Mouse (Mus musculus) kidney, embryonic 14.5 days (tissue): ENCODE results near the gene H2-K1. TPM values are rescaled to one million over a fixed set of nuclear protein-coding genes. Genes with fewer than 3 reads are reported as not detected.
A peak's percentile ranks its signal among the peaks of the same experiment; 100 is the strongest.
"Not testable (repeated sequence)": the region's sequence is repeated elsewhere in the genome, so short reads cannot be mapped to it uniquely, and the experiment has no call there.

Experiments
- ATAC-seq: fragments of 200-750 bp; cut with Nextera tagmentation; 2 replicates; pipeline ENCODE4 v1.8.0; 2017; ENCODE audit warnings: moderate number of reproducible peaks, mild to moderate bottlenecking, moderate TSS enrichment, moderate library complexity; ENCODE audit not compliant: low FRiP score, low TSS enrichment
- H3K27ac ChIP-seq: fragments of 300-500 bp; sonication (generic); 2 replicates; pipeline ENCODE4 v1.5.1; 2014; ENCODE audit warnings: low read depth, mild to moderate bottlenecking, low read length, moderate library complexity, mixed read lengths
- H3K27me3 ChIP-seq: fragments of 300-500 bp; sonication (generic); 2 replicates; pipeline ENCODE4 v1.6.1; 2014; ENCODE audit warnings: mild to moderate bottlenecking, low read length; ENCODE audit not compliant: control insufficient read depth, insufficient read depth
- H3K36me3 ChIP-seq: fragments of 300-500 bp; sonication (generic); 2 replicates; pipeline ENCODE4 v1.6.1; 2014; ENCODE audit warnings: low read length, mixed read lengths; ENCODE audit not compliant: control insufficient read depth, insufficient read depth
- H3K4me1 ChIP-seq: fragments of 300-500 bp; sonication (generic); 2 replicates; pipeline ENCODE4 v1.6.1; 2014; ENCODE audit warnings: low read length, mixed read lengths; ENCODE audit not compliant: control insufficient read depth, insufficient read depth
- H3K4me2 ChIP-seq: fragments of 300-500 bp; sonication (generic); replicated peaks from 2 replicates; pipeline ENCODE4 v1.6.1; 2014; ENCODE audit warnings: low read depth, mild to moderate bottlenecking, low read length
- H3K4me3 ChIP-seq: fragments of 300-500 bp; sonication (generic); 2 replicates; pipeline ENCODE4 v1.5.1; 2014; ENCODE audit warnings: mild to moderate bottlenecking, low read length
- H3K9ac ChIP-seq: fragments of 300-500 bp; sonication (generic); 2 replicates; pipeline ENCODE4 v1.6.1; 2014; ENCODE audit warnings: low read depth, mild to moderate bottlenecking, low read length, moderate library complexity
- H3K9me3 ChIP-seq: fragments of 300-500 bp; sonication (generic); 2 replicates; pipeline ENCODE4 v1.6.1; 2016; ENCODE audit warnings: low read length; ENCODE audit not compliant: control insufficient read depth
- WGBS: fragments of 180-500 bp; shearing (Covaris S2); extraction: QIAGEN DNeasy Blood & Tissue Kit; methylation state at CpG from one replicate; pipeline ENCODE4 v1.1.7; 2014; 5-methylcytosine and 5-hydroxymethylcytosine counted together
- polyA plus RNA-seq: library from polyadenylated mRNA; unstranded; fragments of >200 nt; fragmentation: Nextera tagmentation; extraction: Ambion mirVana; gene quantifications from 2 replicates; pipeline ENCODE4 v1.2.1, GENCODE M21; 2014

Gene H2-K1
- polyA plus RNA-seq, 1 experiment from 2014 or later: 18.8 TPM

DNA sequence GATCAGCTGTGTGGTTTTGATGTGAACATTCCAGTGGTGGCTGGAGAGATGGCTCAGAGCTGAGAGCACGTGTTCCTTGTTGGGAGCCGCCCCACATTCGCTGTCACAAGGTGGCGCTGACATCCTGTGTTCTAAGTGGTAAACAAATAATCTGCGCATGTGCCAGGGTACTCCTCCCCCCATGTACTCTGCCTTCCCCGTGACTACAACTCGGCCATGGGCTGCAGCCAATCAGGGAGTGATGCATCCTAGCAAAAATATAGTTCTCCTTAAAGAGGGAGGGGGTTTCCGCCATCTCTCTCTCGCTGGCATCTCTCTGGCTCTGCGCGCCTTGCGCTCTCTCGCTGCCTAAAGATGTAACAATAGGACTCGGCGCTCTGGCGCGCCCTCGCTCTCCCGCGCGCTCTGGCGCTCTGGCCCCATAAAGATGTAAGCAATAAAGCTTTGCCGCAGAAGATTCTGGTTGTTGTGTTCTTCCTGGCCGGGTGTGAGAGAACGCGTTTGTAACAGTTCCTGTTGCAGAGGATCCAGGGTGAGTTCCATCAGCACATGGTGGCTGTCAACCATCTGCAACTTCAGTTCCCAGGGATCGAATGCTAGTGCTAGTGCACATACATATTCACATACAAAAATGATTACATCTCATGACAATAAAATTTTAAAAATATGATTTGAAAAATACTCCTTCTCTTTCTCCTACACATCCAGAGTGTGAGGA is 18.8 kb downstream of the H2-K1 start:
- Histone ChIP-seq H3K9ac (peak overlapping the region; percentile 53; the same call in 1 of the 2 replicates), H3K4me3 (peak overlapping the region; percentile 47), H3K27ac (peak overlapping the region; percentile 78; the same call in 1 of the 2 replicates), H3K4me2 (peak overlapping the region; percentile 59), H3K27me3 (peaks cover 39% of the 10 kb centered on the region)
- not testable (repeated sequence) for H3K4me1 ChIP-seq, H3K9me3 ChIP-seq, H3K36me3 ChIP-seq
- WGBS: under 1% methylated on average over 27 of the region's 27 CpGs
- ATAC-seq: peak; percentile 91

DNA sequence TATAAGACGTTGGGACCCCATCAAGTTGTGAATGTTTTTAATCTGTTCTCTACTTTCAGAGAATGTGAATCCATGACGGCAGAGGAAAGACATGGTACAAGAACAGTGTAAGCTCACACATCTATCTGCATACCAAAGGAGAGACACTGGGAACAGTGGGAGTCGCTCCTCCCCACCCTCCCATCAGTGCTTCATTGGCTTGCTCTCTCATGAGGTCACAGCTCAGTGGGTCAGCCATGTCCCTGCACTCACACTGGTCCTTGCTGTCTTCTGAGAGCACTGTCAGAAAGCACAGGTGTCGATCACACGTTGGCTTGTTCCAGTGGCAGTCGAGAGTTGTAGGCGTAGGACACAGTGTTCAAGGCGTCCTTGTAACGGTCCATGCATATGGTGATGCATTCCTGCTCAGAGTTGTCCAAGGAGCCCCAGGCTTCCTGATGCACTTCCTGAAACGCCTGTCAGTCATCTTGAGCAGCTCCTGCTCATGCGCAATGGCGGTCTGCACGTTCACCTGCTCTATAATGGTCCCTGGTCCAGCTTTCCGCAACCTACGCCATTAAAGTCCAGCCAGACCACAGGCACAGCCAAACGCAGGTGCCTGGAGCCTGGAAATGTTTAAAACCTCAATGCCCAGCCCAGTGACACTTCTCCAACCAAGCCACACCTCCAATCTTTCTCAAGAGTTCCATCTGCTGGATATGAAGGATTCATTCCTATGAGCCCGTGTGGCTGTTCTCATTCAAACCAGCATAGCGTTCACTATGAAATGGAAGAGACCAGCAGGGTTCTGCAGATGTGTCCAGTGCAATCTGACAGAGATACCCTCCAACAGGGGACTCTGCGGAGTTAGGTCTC is 19.7 kb downstream of the H2-K1 start:
- 70% methylated on average over 19 of the region's 19 CpGs for WGBS
- Histone ChIP-seq H3K27ac (no peak overlapping the region), H3K4me2 (no peak overlapping the region), H3K36me3 (no peaks in the 10 kb centered on the region), H3K27me3 (peaks cover 41% of the 10 kb centered on the region), H3K4me1 (peaks cover 7% of the 10 kb centered on the region; the same call in 1 of the 2 replicates), H3K4me3 (no peak overlapping the region), H3K9ac (no peak overlapping the region), H3K9me3 (no peaks in the 10 kb centered on the region)
- ATAC-seq: peak; percentile 15; the same call in 1 of the 2 replicates

- Histone ChIP-seq H3K9me3 (no peaks in the 10 kb centered on the region), H3K4me2 (no peak overlapping the region), H3K9ac (no peak overlapping the region), H3K36me3 (no peaks in the 10 kb centered on the region), H3K27me3 (peaks cover 41% of the 10 kb centered on the region), H3K27ac (no peak overlapping the region), H3K4me3 (no peak overlapping the region), H3K4me1 (peaks cover 7% of the 10 kb centered on the region; the same call in 1 of the 2 replicates)
- ATAC-seq: no peak
- 46% methylated on average over 6 of the region's 6 CpGs for WGBS
Observed at GRCm38 (mm10) chr17:33979512-33980050, 20.6 kb downstream of the H2-K1 start.

DNA sequence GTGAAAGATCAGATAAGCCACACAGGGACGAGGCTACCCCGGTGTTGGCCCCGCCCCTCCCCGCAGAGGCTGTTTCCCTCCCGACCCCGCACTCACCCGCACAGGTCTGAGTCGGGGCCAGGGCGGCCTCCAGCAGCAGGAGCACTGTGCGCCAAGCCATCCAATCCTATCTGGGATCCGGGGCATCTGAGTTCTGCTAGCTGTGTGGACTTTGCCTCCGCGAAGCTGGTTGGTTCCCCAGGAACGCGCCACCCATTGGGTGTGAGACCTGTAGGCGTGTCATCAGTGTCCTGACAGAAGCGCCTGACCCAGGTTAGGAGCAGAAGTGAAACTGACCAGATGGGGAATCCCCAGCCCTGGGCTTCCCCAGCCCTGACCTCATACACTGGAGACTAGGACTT is 21.5 kb downstream of the H2-K1 start:
- H3K9ac ChIP-seq: peak overlapping the region; percentile 50
- H3K27ac ChIP-seq: no peak overlapping the region
- H3K4me3 ChIP-seq: peak overlapping the region; percentile 39

GRCm38 (mm10) chr17:33977861-33978557 is 22.1 kb downstream of the H2-K1 start:
- peak overlapping the region; percentile 39 for H3K4me3 ChIP-seq
- H3K36me3 ChIP-seq: no peaks in the 10 kb centered on the region
- peaks cover 7% of the 10 kb centered on the region; the same call in 1 of the 2 replicates for H3K4me1 ChIP-seq
- H3K4me2 ChIP-seq: peak overlapping the region; percentile 55
- 2% methylated on average over 57 of the region's 57 CpGs for WGBS
- no peaks in the 10 kb centered on the region for H3K9me3 ChIP-seq
- peak overlapping the region; percentile 50 for H3K9ac ChIP-seq
- H3K27ac ChIP-seq: no peak overlapping the region
- H3K27me3 ChIP-seq: peaks cover 44% of the 10 kb centered on the region
- no peak for ATAC-seq

More for the DNA sequence above, 21.5 kb downstream of the H2-K1 start:
- no peaks in the 10 kb centered on the region for H3K9me3 ChIP-seq
- H3K4me2 ChIP-seq: peak overlapping the region; percentile 55
- peak; percentile 47 for ATAC-seq
- under 1% methylated on average over 16 of the region's 17 CpGs for WGBS
- no peaks in the 10 kb centered on the region for H3K36me3 ChIP-seq
- H3K4me1 ChIP-seq: peaks cover 7% of the 10 kb centered on the region; the same call in 1 of the 2 replicates
- peaks cover 44% of the 10 kb centered on the region for H3K27me3 ChIP-seq

GRCm38 (mm10) chr17:33973572-33973971 is 26.6 kb downstream of the H2-K1 start:
- Histone ChIP-seq H3K27me3 (peaks cover 26% of the 10 kb centered on the region), H3K4me2 (no peak overlapping the region), H3K36me3 (no peaks in the 10 kb centered on the region), H3K4me1 (peaks cover 7% of the 10 kb centered on the region; the same call in 1 of the 2 replicates), H3K9me3 (0 out of 2 replicates have a peak, but pooled peaks cover 2% of the 10 kb centered on the region), H3K27ac (no peak overlapping the region), H3K4me3 (no peak overlapping the region), H3K9ac (no peak overlapping the region)
- WGBS: 60% methylated on average over 3 of the region's 3 CpGs
- no peak for ATAC-seq

DNA sequence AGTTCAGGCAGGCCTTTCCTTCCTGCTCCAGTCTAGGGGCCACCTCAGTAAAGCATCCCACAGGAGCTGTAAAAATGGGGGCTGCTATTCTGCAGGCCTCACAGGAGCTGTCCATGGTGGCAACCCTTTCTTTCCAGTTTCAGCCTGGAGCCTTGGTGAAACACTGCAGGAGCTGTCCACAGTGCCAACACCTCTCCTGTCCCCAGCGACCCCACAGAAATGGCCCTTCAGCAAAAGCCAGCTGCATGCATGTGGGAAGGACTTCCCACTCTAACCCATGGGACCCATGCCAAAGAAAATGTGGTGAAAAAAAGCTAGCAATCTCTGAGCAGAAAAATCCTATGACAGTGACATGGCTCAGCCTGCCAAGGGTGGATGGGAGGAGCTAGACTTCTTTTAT is 27.5 kb downstream of the H2-K1 start:
- Histone ChIP-seq H3K9ac (no peak overlapping the region), H3K4me3 (no peak overlapping the region), H3K36me3 (no peaks in the 10 kb centered on the region), H3K27me3 (peaks cover 17% of the 10 kb centered on the region), H3K27ac (no peak overlapping the region), H3K4me2 (no peak overlapping the region), H3K9me3 (0 out of 2 replicates have a peak, but pooled peaks cover 2% of the 10 kb centered on the region), H3K4me1 (0 out of 2 replicates have a peak, but pooled peaks cover under 1% of the 10 kb centered on the region)
- 10% methylated on average over 1 of the region's 1 CpGs for WGBS
- no peak for ATAC-seq

DNA sequence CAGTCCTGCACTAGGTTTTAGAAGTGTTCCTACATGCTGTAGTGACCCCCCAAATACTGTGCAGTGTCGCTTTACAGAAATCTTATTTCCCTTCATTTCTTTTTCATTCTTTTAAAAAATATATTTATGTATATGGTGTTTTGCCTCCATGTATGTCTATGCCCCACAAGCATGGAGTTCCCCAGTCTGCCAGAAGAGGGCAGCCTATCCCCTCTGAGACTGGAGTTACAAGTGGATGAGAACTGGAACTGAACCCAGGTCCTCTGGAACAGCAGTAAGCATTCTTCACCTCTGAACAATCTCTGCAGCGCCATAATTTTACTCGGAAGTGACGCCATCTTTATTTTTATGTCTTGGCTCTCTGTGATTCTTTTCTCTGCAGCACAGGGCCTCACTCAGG is 30.8 kb downstream of the H2-K1 start:
- Histone ChIP-seq H3K27ac (no peak overlapping the region), H3K9ac (no peak overlapping the region), H3K27me3 (peaks cover 2% of the 10 kb centered on the region; the same call in 1 of the 2 replicates), H3K36me3 (peaks cover 8% of the 10 kb centered on the region; the same call in 1 of the 2 replicates), H3K9me3 (0 out of 2 replicates have a peak, but pooled peaks cover 2% of the 10 kb centered on the region), H3K4me2 (no peak overlapping the region), H3K4me1 (no peaks in the 10 kb centered on the region), H3K4me3 (no peak overlapping the region)
- no peak for ATAC-seq
- WGBS: 81% methylated on average over 4 of the region's 4 CpGs
